Mouse (Mus musculus) lung, embryonic 15.5 days (tissue): ENCODE measurements at regions not wholly inside any gene's neighbourhood (a gene's known extent, or its start where the extent isn't known, plus 50 kb on each side); places are given as distances from the start of the nearest gene placed in this dataset.

Source experiments
- ATAC-seq: fragments of 200-750 bp; cut with Nextera tagmentation; 2 replicates; pipeline ENCODE4 v1.8.0; 2017; ENCODE audit warnings: moderate number of reproducible peaks, borderline replicate concordance; ENCODE audit not compliant: low FRiP score, low TSS enrichment; ENCODE audit errors: extremely low read depth
- H3K27ac ChIP-seq: fragments of 300-500 bp; sonication (generic); 2 replicates; pipeline ENCODE4 v1.5.1; 2015; ENCODE audit warnings: moderate library complexity, mild to moderate bottlenecking, inconsistent platforms
- H3K27me3 ChIP-seq: fragments of 300-500 bp; sonication (generic); 2 replicates; pipeline ENCODE4 v1.6.1; 2015; ENCODE audit warnings: inconsistent platforms
- H3K36me3 ChIP-seq: fragments of 300-500 bp; sonication (generic); 2 replicates; pipeline ENCODE4 v1.6.1; 2015; ENCODE audit warnings: inconsistent platforms
- H3K4me1 ChIP-seq: fragments of 300-500 bp; sonication (generic); 2 replicates; pipeline ENCODE4 v1.6.1; 2015; ENCODE audit warnings: inconsistent platforms
- H3K4me2 ChIP-seq: fragments of 300-500 bp; sonication (generic); 2 replicates; pipeline ENCODE4 v1.6.1; 2015; ENCODE audit warnings: inconsistent platforms, mild to moderate bottlenecking, moderate library complexity
- H3K4me3 ChIP-seq: fragments of 300-500 bp; sonication (generic); 2 replicates; pipeline ENCODE4 v1.5.1; 2015; ENCODE audit warnings: mild to moderate bottlenecking, inconsistent platforms
- H3K9ac ChIP-seq: fragments of 300-500 bp; sonication (generic); 2 replicates; pipeline ENCODE4 v1.6.1; 2015; ENCODE audit warnings: inconsistent platforms
- H3K9me3 ChIP-seq: fragments of 300-500 bp; sonication (generic); 2 replicates; pipeline ENCODE4 v1.6.1; 2016; ENCODE audit warnings: inconsistent platforms
- WGBS: fragments of 180-500 bp; shearing (Covaris S2); methylation state at CpG from one replicate; pipeline ENCODE4 v1.1.7; 2015; 5-methylcytosine and 5-hydroxymethylcytosine counted together

- Histone ChIP-seq H3K4me1 (no peaks in the 10 kb centered on the region), H3K36me3 (no peaks in the 10 kb centered on the region), H3K4me3 (no peak overlapping the region), H3K9ac (no peak overlapping the region), H3K9me3 (no peaks in the 10 kb centered on the region), H3K4me2 (no peak overlapping the region), H3K27ac (no peak overlapping the region), H3K27me3 (peaks cover 6% of the 10 kb centered on the region)
- WGBS = 47% methylated on average over 2 of the region's 2 CpGs
- no peak for ATAC-seq
Measured at GRCm38 (mm10) chr4:9074447-9074846, 835.6 kb upstream of the Car8 start.

- H3K27ac ChIP-seq = no peak overlapping the region
- no peak overlapping the region for H3K9ac ChIP-seq
- peaks cover 6% of the 10 kb centered on the region for H3K27me3 ChIP-seq
- no peak overlapping the region for H3K4me2 ChIP-seq
- H3K9me3 ChIP-seq = no peaks in the 10 kb centered on the region
- no peak for ATAC-seq
- 70% methylated on average over 8 of the region's 8 CpGs for WGBS
- no peaks in the 10 kb centered on the region for H3K4me1 ChIP-seq
- H3K4me3 ChIP-seq = no peak overlapping the region
- H3K36me3 ChIP-seq = no peaks in the 10 kb centered on the region
Measured at GRCm38 (mm10) chr4:9073736-9074428, 835.0 kb upstream of the Car8 start.

GRCm38 (mm10) chr4:9072321-9072720 lies 833.5 kb upstream of the Car8 start:
- Histone ChIP-seq H3K9ac (no peak overlapping the region), H3K27me3 (peaks cover 6% of the 10 kb centered on the region; the same call in 1 of the 2 replicates), H3K4me2 (no peak overlapping the region), H3K4me3 (no peak overlapping the region), H3K36me3 (no peaks in the 10 kb centered on the region), H3K9me3 (no peaks in the 10 kb centered on the region), H3K27ac (no peak overlapping the region), H3K4me1 (no peaks in the 10 kb centered on the region)
- no peak for ATAC-seq
- 62% methylated on average over 5 of the region's 5 CpGs for WGBS

- Histone ChIP-seq H3K27ac (no peak overlapping the region), H3K9me3 (no peaks in the 10 kb centered on the region), H3K4me3 (no peak overlapping the region), H3K4me1 (no peaks in the 10 kb centered on the region), H3K27me3 (no peaks in the 10 kb centered on the region), H3K36me3 (no peaks in the 10 kb centered on the region), H3K9ac (no peak overlapping the region), H3K4me2 (no peak overlapping the region)
- ATAC-seq = 0 out of 2 replicates have a peak, but pooled peaks have one; percentile 39
- WGBS = 61% methylated on average over 2 of the region's 2 CpGs
Measured at GRCm38 (mm10) chr4:9067874-9068273, 829.0 kb upstream of the Car8 start.

- 64% methylated on average over 10 of the region's 10 CpGs for WGBS
- Histone ChIP-seq H3K4me1 (no peaks in the 10 kb centered on the region), H3K27me3 (no peaks in the 10 kb centered on the region), H3K36me3 (no peaks in the 10 kb centered on the region), H3K9me3 (no peaks in the 10 kb centered on the region), H3K4me2 (no peak overlapping the region), H3K9ac (no peak overlapping the region), H3K27ac (no peak overlapping the region), H3K4me3 (no peak overlapping the region)
- no peak for ATAC-seq
Measured at GRCm38 (mm10) chr4:9065981-9066815, 827.4 kb upstream of the Car8 start.

GRCm38 (mm10) chr4:9061941-9062340 lies 823.1 kb upstream of the Car8 start:
- Histone ChIP-seq H3K4me2 (no peak overlapping the region), H3K9ac (no peak overlapping the region), H3K27me3 (no peaks in the 10 kb centered on the region), H3K4me3 (no peak overlapping the region), H3K4me1 (no peaks in the 10 kb centered on the region), H3K9me3 (no peaks in the 10 kb centered on the region), H3K36me3 (no peaks in the 10 kb centered on the region), H3K27ac (no peak overlapping the region)
- WGBS = 45% methylated on average over 3 of the region's 3 CpGs
- ATAC-seq = no peak

GRCm38 (mm10) chr4:9060221-9060620 lies 821.4 kb upstream of the Car8 start:
- no peak overlapping the region for H3K4me2 ChIP-seq
- no peak for ATAC-seq
- H3K27me3 ChIP-seq = no peaks in the 10 kb centered on the region
- no peak overlapping the region for H3K27ac ChIP-seq
- H3K4me1 ChIP-seq = no peaks in the 10 kb centered on the region
- no peaks in the 10 kb centered on the region for H3K9me3 ChIP-seq
- no peak overlapping the region for H3K4me3 ChIP-seq
- H3K36me3 ChIP-seq = no peaks in the 10 kb centered on the region
- WGBS = 66% methylated on average over 5 of the region's 5 CpGs
- H3K9ac ChIP-seq = no peak overlapping the region

- H3K27me3 ChIP-seq = no peaks in the 10 kb centered on the region
- H3K4me1 ChIP-seq = no peaks in the 10 kb centered on the region
- H3K9ac ChIP-seq = no peak overlapping the region
- no peaks in the 10 kb centered on the region for H3K9me3 ChIP-seq
- H3K27ac ChIP-seq = no peak overlapping the region
- no peak overlapping the region for H3K4me3 ChIP-seq
- 66% methylated on average over 4 of the region's 4 CpGs for WGBS
- ATAC-seq = no peak
- H3K4me2 ChIP-seq = no peak overlapping the region
- no peaks in the 10 kb centered on the region for H3K36me3 ChIP-seq
Measured at GRCm38 (mm10) chr4:9057676-9058075, 818.8 kb upstream of the Car8 start.

GRCm38 (mm10) chr4:9057113-9057512 lies 818.3 kb upstream of the Car8 start:
- Histone ChIP-seq H3K9me3 (no peaks in the 10 kb centered on the region), H3K4me3 (no peak overlapping the region), H3K4me1 (no peaks in the 10 kb centered on the region), H3K36me3 (no peaks in the 10 kb centered on the region), H3K27me3 (no peaks in the 10 kb centered on the region), H3K27ac (no peak overlapping the region), H3K4me2 (no peak overlapping the region), H3K9ac (no peak overlapping the region)
- ATAC-seq = no peak
- 79% methylated on average over 7 of the region's 7 CpGs for WGBS

- ATAC-seq = no peak
Measured at GRCm38 (mm10) chr4:9055876-9056275, 817.0 kb upstream of the Car8 start.

GRCm38 (mm10) chr4:9055266-9055820 lies 816.5 kb upstream of the Car8 start:
- H3K36me3 ChIP-seq = no peaks in the 10 kb centered on the region
- H3K4me3 ChIP-seq = no peak overlapping the region
- H3K4me2 ChIP-seq = no peak overlapping the region
- no peaks in the 10 kb centered on the region for H3K27me3 ChIP-seq
- H3K27ac ChIP-seq = no peak overlapping the region
- no peaks in the 10 kb centered on the region for H3K4me1 ChIP-seq
- no peak for ATAC-seq
- 52% methylated on average over 9 of the region's 9 CpGs for WGBS
- H3K9ac ChIP-seq = no peak overlapping the region
- H3K9me3 ChIP-seq = no peaks in the 10 kb centered on the region

More at GRCm38 (mm10) chr4:9055876-9056275, 817.0 kb upstream of the Car8 start:
- H3K36me3 ChIP-seq = no peaks in the 10 kb centered on the region
- no peak overlapping the region for H3K27ac ChIP-seq
- H3K9me3 ChIP-seq = no peaks in the 10 kb centered on the region
- H3K27me3 ChIP-seq = no peaks in the 10 kb centered on the region
- 71% methylated on average over 4 of the region's 4 CpGs for WGBS
- H3K4me2 ChIP-seq = no peak overlapping the region
- no peak overlapping the region for H3K4me3 ChIP-seq
- no peaks in the 10 kb centered on the region for H3K4me1 ChIP-seq
- H3K9ac ChIP-seq = no peak overlapping the region

GRCm38 (mm10) chr4:9048817-9049216 lies 810.0 kb upstream of the Car8 start:
- Histone ChIP-seq H3K36me3 (no peaks in the 10 kb centered on the region), H3K9me3 (no peaks in the 10 kb centered on the region), H3K4me2 (no peak overlapping the region), H3K4me3 (no peak overlapping the region), H3K4me1 (no peaks in the 10 kb centered on the region), H3K27ac (no peak overlapping the region), H3K27me3 (no peaks in the 10 kb centered on the region), H3K9ac (no peak overlapping the region)
- 83% methylated on average over 1 of the region's 1 CpGs for WGBS
- ATAC-seq = no peak
